Mouse (Mus musculus) kidney, embryonic 14.5 days (tissue): ENCODE data around the gene Prkag2. TPM values are rescaled to one million over a fixed set of nuclear protein-coding genes. Genes with fewer than 3 reads are reported as not detected.

Source experiments
- ATAC-seq: fragments of 200-750 bp; cut with Nextera tagmentation; 2 replicates; pipeline ENCODE4 v1.8.0; 2017; ENCODE audit warnings: moderate number of reproducible peaks, mild to moderate bottlenecking, moderate TSS enrichment, moderate library complexity; ENCODE audit not compliant: low FRiP score, low TSS enrichment
- H3K27ac ChIP-seq: fragments of 300-500 bp; sonication (generic); 2 replicates; pipeline ENCODE4 v1.5.1; 2014; ENCODE audit warnings: low read depth, mild to moderate bottlenecking, low read length, moderate library complexity, mixed read lengths
- H3K27me3 ChIP-seq: fragments of 300-500 bp; sonication (generic); 2 replicates; pipeline ENCODE4 v1.6.1; 2014; ENCODE audit warnings: mild to moderate bottlenecking, low read length; ENCODE audit not compliant: control insufficient read depth, insufficient read depth
- H3K36me3 ChIP-seq: fragments of 300-500 bp; sonication (generic); 2 replicates; pipeline ENCODE4 v1.6.1; 2014; ENCODE audit warnings: low read length, mixed read lengths; ENCODE audit not compliant: control insufficient read depth, insufficient read depth
- H3K4me1 ChIP-seq: fragments of 300-500 bp; sonication (generic); 2 replicates; pipeline ENCODE4 v1.6.1; 2014; ENCODE audit warnings: low read length, mixed read lengths; ENCODE audit not compliant: control insufficient read depth, insufficient read depth
- H3K4me2 ChIP-seq: fragments of 300-500 bp; sonication (generic); replicated peaks from 2 replicates; pipeline ENCODE4 v1.6.1; 2014; ENCODE audit warnings: low read depth, mild to moderate bottlenecking, low read length
- H3K4me3 ChIP-seq: fragments of 300-500 bp; sonication (generic); 2 replicates; pipeline ENCODE4 v1.5.1; 2014; ENCODE audit warnings: mild to moderate bottlenecking, low read length
- H3K9ac ChIP-seq: fragments of 300-500 bp; sonication (generic); 2 replicates; pipeline ENCODE4 v1.6.1; 2014; ENCODE audit warnings: low read depth, mild to moderate bottlenecking, low read length, moderate library complexity
- H3K9me3 ChIP-seq: fragments of 300-500 bp; sonication (generic); 2 replicates; pipeline ENCODE4 v1.6.1; 2016; ENCODE audit warnings: low read length; ENCODE audit not compliant: control insufficient read depth
- WGBS: fragments of 180-500 bp; shearing (Covaris S2); extraction: QIAGEN DNeasy Blood & Tissue Kit; methylation state at CpG from one replicate; pipeline ENCODE4 v1.1.7; 2014; 5-methylcytosine and 5-hydroxymethylcytosine counted together
- polyA plus RNA-seq: library from polyadenylated mRNA; unstranded; fragments of >200 nt; fragmentation: Nextera tagmentation; extraction: Ambion mirVana; gene quantifications from 2 replicates; pipeline ENCODE4 v1.2.1, GENCODE M21; 2014

Gene Prkag2
- polyA plus RNA-seq, 1 experiment from 2014 or later: 44.6 TPM

DNA sequence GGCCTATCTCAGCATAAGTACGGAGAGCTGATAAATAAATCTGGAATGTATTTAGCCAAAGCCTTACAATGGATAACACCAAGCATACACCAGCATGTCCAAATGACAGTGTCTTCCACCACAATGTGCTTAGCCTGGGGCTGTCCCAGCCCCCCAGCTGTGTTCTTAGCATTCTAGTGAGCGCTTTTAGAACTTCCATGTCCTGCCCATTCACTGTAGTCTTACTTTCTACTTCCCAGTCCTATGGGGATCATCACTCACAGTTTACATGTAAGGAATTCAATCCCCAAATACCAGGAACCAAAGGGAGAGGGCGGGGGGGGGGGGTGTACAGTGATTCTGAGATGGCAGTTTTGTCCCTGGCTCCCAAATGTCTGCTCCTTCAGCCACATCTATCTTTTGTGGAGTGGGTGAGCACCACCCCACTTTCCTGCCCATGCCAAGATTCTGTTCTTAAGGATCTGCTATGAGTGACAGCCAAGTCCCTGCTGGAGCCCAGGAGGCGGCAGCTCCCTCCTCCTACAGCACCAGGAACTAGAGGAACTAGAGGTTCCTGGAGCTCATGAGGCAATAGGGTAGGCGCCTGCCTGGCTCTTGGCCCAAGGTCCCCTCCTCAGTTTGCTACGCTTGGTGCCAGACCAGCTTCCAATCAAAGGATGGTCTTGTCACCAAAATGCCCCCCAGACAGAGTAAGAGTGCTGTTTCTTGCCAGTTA, 11.0 kb downstream of the Prkag2 start:
- no peaks in the 10 kb centered on the region for H3K36me3 ChIP-seq
- H3K4me1 ChIP-seq: no peaks in the 10 kb centered on the region
- H3K4me3 ChIP-seq: no peak overlapping the region
- H3K9ac ChIP-seq: no peak overlapping the region
- H3K27ac ChIP-seq: no peak overlapping the region
- ATAC-seq: no peak
- 86% methylated on average over 6 of the region's 6 CpGs for WGBS
- H3K27me3 ChIP-seq: no peaks in the 10 kb centered on the region
- H3K4me2 ChIP-seq: no peak overlapping the region
- no peaks in the 10 kb centered on the region for H3K9me3 ChIP-seq

DNA sequence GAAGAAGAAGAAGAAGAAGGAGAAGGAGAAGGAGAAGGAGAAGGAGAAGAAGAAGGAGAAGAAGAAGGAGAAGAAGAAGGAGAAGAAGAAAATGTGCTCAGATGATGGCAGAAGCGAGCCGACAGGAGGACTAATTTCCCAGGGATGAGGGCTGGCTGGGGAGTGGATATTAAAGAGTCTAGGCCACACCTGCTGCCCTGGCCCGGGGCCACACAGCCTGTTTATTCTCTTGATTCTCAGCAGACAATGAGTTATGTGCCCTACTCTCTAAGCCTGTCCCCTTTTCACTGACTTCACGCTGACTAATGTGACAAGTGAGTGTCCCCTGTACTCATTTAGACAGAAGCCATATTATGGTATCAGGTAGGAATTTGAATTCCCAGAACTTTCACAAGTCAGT, 11.8 kb downstream of the Prkag2 start:
- 81% methylated on average over 4 of the region's 4 CpGs for WGBS

DNA sequence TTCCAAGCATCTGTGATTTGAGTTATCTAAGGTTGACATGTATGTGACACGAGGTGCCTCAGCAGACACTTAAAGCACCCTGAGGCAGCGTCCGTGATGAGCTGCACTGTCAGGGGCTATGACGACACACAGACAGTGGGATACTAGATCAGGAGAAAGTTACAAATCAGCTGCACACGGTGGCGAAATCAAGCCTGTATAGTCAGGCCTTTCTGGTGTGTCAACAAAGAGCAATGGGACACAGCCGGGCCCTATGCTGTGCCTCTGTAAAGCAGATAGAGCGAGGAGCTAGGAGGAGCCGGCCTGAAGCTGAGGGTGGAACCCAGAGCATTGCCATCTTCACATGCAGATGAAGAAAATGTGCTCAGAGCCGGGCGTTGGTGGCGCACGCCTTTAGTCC, 12.3 kb downstream of the Prkag2 start:
- Histone ChIP-seq H3K4me1 (no peaks in the 10 kb centered on the region), H3K4me2 (no peak overlapping the region), H3K9ac (no peak overlapping the region), H3K9me3 (no peaks in the 10 kb centered on the region), H3K27me3 (no peaks in the 10 kb centered on the region), H3K4me3 (no peak overlapping the region), H3K27ac (no peak overlapping the region), H3K36me3 (no peaks in the 10 kb centered on the region)
- WGBS: 90% methylated on average over 13 of the region's 13 CpGs
- no peak for ATAC-seq

More for the DNA sequence above, 11.8 kb downstream of the Prkag2 start:
- H3K27me3 ChIP-seq: no peaks in the 10 kb centered on the region
- H3K36me3 ChIP-seq: no peaks in the 10 kb centered on the region
- H3K9ac ChIP-seq: no peak overlapping the region
- H3K27ac ChIP-seq: no peak overlapping the region
- ATAC-seq: no peak
- H3K9me3 ChIP-seq: no peaks in the 10 kb centered on the region
- no peak overlapping the region for H3K4me3 ChIP-seq
- H3K4me1 ChIP-seq: no peaks in the 10 kb centered on the region
- H3K4me2 ChIP-seq: no peak overlapping the region

DNA sequence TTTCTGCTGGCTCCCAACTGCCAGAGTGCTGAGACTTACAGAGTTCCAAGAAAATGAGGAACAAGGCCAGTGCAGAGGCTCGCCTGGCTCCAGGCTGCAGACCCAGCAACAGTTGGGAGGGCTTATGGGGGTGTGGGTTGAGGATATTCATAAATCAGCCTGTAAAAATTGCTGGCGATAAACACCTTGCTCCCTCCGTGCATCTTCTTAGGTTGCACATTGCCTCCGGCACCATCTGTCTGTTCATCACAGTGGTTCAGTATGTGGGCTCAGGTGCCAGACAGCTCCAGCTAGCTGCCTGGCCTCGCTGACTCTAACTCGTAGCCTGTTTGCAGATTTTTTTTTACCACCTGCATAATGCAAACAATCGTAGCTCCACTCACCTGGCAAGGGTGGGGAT, 13.4 kb downstream of the Prkag2 start:
- H3K36me3 ChIP-seq: no peaks in the 10 kb centered on the region
- no peak for ATAC-seq
- H3K4me2 ChIP-seq: no peak overlapping the region
- no peaks in the 10 kb centered on the region for H3K27me3 ChIP-seq
- H3K9me3 ChIP-seq: no peaks in the 10 kb centered on the region
- H3K4me3 ChIP-seq: no peak overlapping the region
- 70% methylated on average over 7 of the region's 7 CpGs for WGBS
- H3K27ac ChIP-seq: no peak overlapping the region
- no peaks in the 10 kb centered on the region for H3K4me1 ChIP-seq
- no peak overlapping the region for H3K9ac ChIP-seq

DNA sequence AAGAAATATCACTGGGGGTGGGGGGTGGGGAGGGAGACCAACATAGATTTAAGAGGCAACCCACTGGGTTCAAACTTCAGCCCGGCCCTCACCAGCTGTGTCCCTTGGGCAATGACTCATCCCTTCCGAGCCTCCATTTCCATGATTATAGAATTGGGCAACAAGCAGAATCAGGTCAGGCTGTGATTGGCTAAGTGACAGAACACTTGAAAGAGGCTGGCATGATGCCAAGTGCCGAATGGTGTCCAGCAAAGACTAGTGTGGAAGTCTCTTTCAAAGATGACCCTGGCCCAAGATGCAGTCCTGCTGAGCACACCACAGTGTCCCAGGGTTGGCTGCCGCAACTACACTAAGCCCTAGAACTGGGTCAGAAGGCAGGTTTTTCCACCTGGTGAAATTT, 14.2 kb downstream of the Prkag2 start:
- no peak for ATAC-seq
- no peaks in the 10 kb centered on the region for H3K36me3 ChIP-seq
- H3K27ac ChIP-seq: no peak overlapping the region
- H3K4me2 ChIP-seq: no peak overlapping the region
- no peaks in the 10 kb centered on the region for H3K4me1 ChIP-seq
- no peaks in the 10 kb centered on the region for H3K9me3 ChIP-seq
- no peak overlapping the region for H3K9ac ChIP-seq
- WGBS: 67% methylated on average over 4 of the region's 4 CpGs
- H3K4me3 ChIP-seq: no peak overlapping the region
- H3K27me3 ChIP-seq: no peaks in the 10 kb centered on the region

DNA sequence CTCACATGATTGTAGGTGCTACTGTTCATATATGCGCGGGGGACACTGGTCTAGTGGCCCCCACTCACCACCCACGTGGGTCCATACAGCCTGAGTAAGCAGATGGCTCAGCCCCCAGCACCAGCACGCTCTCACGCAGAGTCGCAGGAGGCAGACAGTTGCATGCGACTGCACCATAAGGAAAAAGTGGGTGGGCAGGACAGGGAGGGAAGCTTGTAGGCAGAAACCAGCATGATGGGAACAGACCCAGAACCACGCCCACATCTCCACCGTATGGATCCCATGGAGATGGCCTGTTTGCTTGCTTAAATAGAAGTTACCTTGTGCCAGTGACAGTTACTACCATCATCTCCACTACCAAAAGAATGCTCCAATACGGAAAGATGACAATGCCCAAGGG, 15.3 kb downstream of the Prkag2 start:
- Histone ChIP-seq H3K4me1 (no peaks in the 10 kb centered on the region), H3K36me3 (no peaks in the 10 kb centered on the region), H3K4me3 (no peak overlapping the region), H3K27me3 (no peaks in the 10 kb centered on the region), H3K27ac (no peak overlapping the region), H3K4me2 (no peak overlapping the region), H3K9me3 (no peaks in the 10 kb centered on the region), H3K9ac (no peak overlapping the region)
- no peak for ATAC-seq
- WGBS: 92% methylated on average over 10 of the region's 10 CpGs

DNA sequence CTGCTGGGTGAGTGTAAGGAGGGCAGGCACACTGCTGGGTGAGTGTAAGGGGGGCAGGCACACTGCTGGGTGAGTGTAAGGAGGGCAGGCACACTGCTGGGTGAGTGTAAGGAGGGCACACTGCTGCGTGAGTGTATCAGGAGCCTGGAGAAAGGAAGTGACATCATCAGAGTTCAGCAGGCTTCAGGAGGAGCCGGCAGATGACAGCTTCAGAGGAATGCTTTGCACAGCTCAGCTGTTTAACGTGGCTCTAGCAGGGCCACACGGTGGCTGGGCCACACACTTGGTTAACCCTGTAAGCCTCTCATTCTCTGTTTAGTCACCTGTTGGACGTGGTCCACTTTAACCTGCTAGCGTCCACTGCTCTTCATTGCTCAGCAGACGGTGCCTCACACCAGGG, 16.6 kb downstream of the Prkag2 start:
- Histone ChIP-seq H3K4me1 (no peaks in the 10 kb centered on the region), H3K4me3 (no peak overlapping the region), H3K27me3 (no peaks in the 10 kb centered on the region), H3K9ac (no peak overlapping the region), H3K9me3 (no peaks in the 10 kb centered on the region), H3K4me2 (no peak overlapping the region), H3K36me3 (no peaks in the 10 kb centered on the region), H3K27ac (no peak overlapping the region)
- 40% methylated on average over 7 of the region's 7 CpGs for WGBS
- ATAC-seq: no peak

DNA sequence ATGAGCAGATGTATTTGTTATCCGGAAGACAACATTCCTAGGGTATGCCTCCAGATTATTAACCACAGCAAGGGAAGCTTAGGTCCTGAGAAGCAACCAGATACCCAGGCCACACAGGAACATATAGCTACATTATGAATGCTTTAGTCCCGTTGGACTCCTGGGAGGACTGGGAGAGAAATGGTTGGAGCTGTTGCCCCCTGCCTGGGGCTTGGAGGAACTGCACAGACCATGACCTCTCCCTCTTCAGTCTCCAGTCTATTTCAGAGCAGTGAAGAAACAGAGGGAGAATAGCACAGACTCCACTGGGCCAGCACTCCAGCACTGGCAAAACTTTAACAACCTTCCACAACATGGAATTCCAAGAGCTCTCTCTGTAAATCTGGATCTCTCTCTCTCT, 17.9 kb downstream of the Prkag2 start:
- Histone ChIP-seq H3K36me3 (no peaks in the 10 kb centered on the region), H3K4me2 (no peak overlapping the region), H3K4me1 (no peaks in the 10 kb centered on the region), H3K4me3 (no peak overlapping the region), H3K9me3 (no peaks in the 10 kb centered on the region), H3K27ac (no peak overlapping the region), H3K9ac (no peak overlapping the region), H3K27me3 (no peaks in the 10 kb centered on the region)
- WGBS: 39% methylated on average over 2 of the region's 2 CpGs
- peak; percentile 69 for ATAC-seq

DNA sequence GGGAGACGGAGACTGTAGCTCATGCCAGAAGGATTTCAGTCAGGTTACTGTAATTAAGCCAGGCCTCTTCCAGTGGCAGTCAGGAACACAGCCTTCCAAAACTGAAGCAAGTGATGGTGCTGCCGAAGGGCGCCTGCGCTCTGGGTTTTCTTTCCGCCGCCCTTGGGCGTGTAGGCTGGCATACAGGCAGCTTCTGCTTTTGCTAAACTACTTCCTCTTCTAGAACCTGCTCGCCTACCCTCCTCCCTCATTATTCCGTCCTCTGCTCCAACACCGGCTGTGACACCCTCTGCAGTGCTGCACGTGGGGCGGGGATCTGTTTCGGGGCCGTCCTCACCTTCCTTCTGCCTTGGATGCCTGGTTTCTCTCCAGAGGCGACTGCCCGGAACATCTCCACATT, 18.9 kb downstream of the Prkag2 start:
- Histone ChIP-seq H3K4me3 (no peak overlapping the region), H3K4me2 (no peak overlapping the region), H3K9ac (no peak overlapping the region), H3K4me1 (no peaks in the 10 kb centered on the region), H3K36me3 (no peaks in the 10 kb centered on the region), H3K27me3 (no peaks in the 10 kb centered on the region), H3K27ac (no peak overlapping the region), H3K9me3 (no peaks in the 10 kb centered on the region)
- ATAC-seq: no peak
- 67% methylated on average over 16 of the region's 16 CpGs for WGBS
